Mouse (Mus musculus) left cerebral cortex, adult 18-20 months (tissue): ENCODE data around the gene Prl3d2. TPM values are rescaled to one million over a fixed set of nuclear protein-coding genes. Genes with fewer than 3 reads are reported as not detected.
"Not testable (repeated sequence)": the region's sequence is repeated elsewhere in the genome, so short reads cannot be mapped to it uniquely, and the experiment has no call there.

Experiments used
- DNase-seq, 2 experiments: peaks; one replicate each; pipeline ENCODE4 v3.0.0; 2021 to 2022; ENCODE audit warnings: low spot score in 2 of 2, mixed read lengths in 1 of 2
- long read RNA-seq, 2 experiments: library from polyadenylated mRNA; stranded (forward); transcript quantifications; one replicate each; pipeline ENCODE4 v2.0.0; 2021
- total RNA-seq, 2 experiments: library from RNA; stranded (reverse); gene quantifications; 2 replicates each; pipeline ENCODE4 v1.2.3; 2021

Gene Prl3d2
- total RNA-seq, result not detected
- long read RNA-seq, experiment 1, result 0 reads
- long read RNA-seq, experiment 2, result 0 reads

GRCm38 (mm10) chr13:27121398-27121797 lies at the start of gene Prl3d2:
Gene Prl3d2 (plus strand): TSS chr13:27121698.
- not testable (repeated sequence) for DNase-seq

GRCm38 (mm10) chr13:27093890-27094289 lies 27.6 kb upstream of the Prl3d2 start, which contains the start of gene Prl3d1:
Gene Prl3d1 (plus strand): TSS chr13:27094190.
- not testable (repeated sequence) for DNase-seq

GRCm38 (mm10) chr13:27148264-27148663 lies 26.8 kb downstream of the Prl3d2 start:
- no peak for DNase-seq

GRCm38 (mm10) chr13:27156490-27156889 lies 35.0 kb downstream of the Prl3d2 start, which contains the start of gene Prl3d3:
Gene Prl3d3 (plus strand): TSS chr13:27156790.
- DNase-seq, result not testable (repeated sequence)

Other genes with a start within 250 kb of the Prl3d2 start
- gene Prl, start 64.1 kb upstream of the Prl3d2 start, total RNA-seq, result not detected
- gene Prl3d1, start 27.5 kb upstream of the Prl3d2 start, total RNA-seq, result not detected
- not detected for gene Prl3d3, start 35.1 kb downstream of the Prl3d2 start, total RNA-seq
- not detected for gene Prl3c1, start 75.0 kb downstream of the Prl3d2 start, total RNA-seq
- gene Prl3b1, start 120.1 kb downstream of the Prl3d2 start, total RNA-seq, result not detected
- not detected for gene Prl3a1, start 137.7 kb downstream of the Prl3d2 start, total RNA-seq
- not detected for gene Prl6a1, start 190.9 kb downstream of the Prl3d2 start, total RNA-seq
- gene Prl8a2, start 224.0 kb downstream of the Prl3d2 start, total RNA-seq, result not detected